In the genomic region with DNA sequence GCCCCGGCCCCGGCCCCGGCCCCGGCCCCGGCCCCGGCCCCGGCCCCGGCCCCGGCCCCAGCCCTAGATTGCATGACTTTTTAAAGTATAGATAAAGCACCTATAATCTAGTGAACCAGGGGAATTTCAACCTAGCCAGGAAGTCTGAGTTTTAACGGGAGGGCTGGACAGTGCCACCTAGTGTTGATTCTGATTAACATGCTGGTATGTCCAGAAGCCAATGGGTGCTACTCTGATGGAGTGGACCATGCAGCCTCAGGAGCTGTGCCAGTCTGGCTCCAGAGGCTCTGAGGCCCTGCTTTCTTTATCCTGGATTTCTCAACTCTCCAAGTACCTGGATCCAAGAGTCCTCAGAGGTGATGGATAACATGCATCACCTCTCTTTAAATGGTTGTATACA, we compare ENCODE assay signal across 11 mouse cellular contexts. TPM values are rescaled to one million over a fixed set of nuclear protein-coding genes. Genes with fewer than 3 reads are reported as not detected.
DNase-seq lines count a peak whose midpoint lies in the region; ATAC-seq and TF ChIP-seq lines count a peak whose summit lies in the region.
"Had no signal": no experiment of that assay in that cellular context is flagged by ENCODE, and none has a peak within 500 bp of the region (broad histone marks: within the 10 kb centered on the region; RNA-seq: fewer than 3 reads in every experiment).

No protein-coding gene starts in this region.

- no peak overlapping the region for H3K4me3 ChIP-seq in kidney, postnatal 0 days (replicated peaks; ENCODE audit: low read depth, low read length)
- H3K4me3 ChIP-seq in kidney, embryonic 15.5 days (replicated peaks) = no peak overlapping the region
- H3K4me3 ChIP-seq: limb, embryonic 15.5 days; stomach, embryonic 15.5 days had no signal

- H3K9me3 ChIP-seq in kidney, postnatal 0 days (replicated peaks; ENCODE audit: low read length) = no peaks in the 10 kb centered on the region
- H3K9me3 ChIP-seq in kidney, embryonic 15.5 days (replicated peaks) = no peaks in the 10 kb centered on the region
- H3K9me3 ChIP-seq: limb, embryonic 15.5 days; stomach, embryonic 15.5 days had no signal

- ATAC-seq in kidney, postnatal 0 days (replicated peaks; ENCODE audit: low FRiP score, low read depth) = no peak
- ATAC-seq in kidney, embryonic 15.5 days (replicated peaks; ENCODE audit: low FRiP score) = no peak

- 58% methylated on average over 10 of the region's 10 CpGs for WGBS in kidney, postnatal 0 days
- 50% methylated on average over 10 of the region's 10 CpGs for WGBS in kidney, embryonic 15.5 days

- no peak overlapping the region for H3K4me2 ChIP-seq in kidney, postnatal 0 days (ENCODE audit: low read length)
- H3K4me2 ChIP-seq in kidney, embryonic 15.5 days = no peak overlapping the region
- H3K4me2 ChIP-seq: limb, embryonic 15.5 days; stomach, embryonic 15.5 days had no signal

- no peaks in the 10 kb centered on the region for H3K27me3 ChIP-seq in kidney, postnatal 0 days (ENCODE audit: insufficient read depth, low read length)
- peaks cover 9% of the 10 kb centered on the region; the same call in 1 of the 2 replicates for H3K27me3 ChIP-seq in kidney, embryonic 15.5 days
- H3K27me3 ChIP-seq in splenic B cell, adult 2 months (ENCODE audit: control insufficient read depth, insufficient read depth, low read length, poor library complexity, severe bottlenecking) = no peaks in the 10 kb centered on the region
- H3K27me3 ChIP-seq: stomach, embryonic 15.5 days had no signal

- peak; percentile 10 for DNase-seq in adrenal gland, adult 2 months
- no peak for DNase-seq in adrenal gland, postnatal 25 days
- peak; percentile 75 for DNase-seq in kidney, postnatal 0 days (ENCODE audit: low spot score)
- DNase-seq in MN1 (ENCODE audit: low spot score) = peak; percentile 7
- peak; percentile 53 for DNase-seq in kidney, postnatal 10 days
- peak; percentile 51 for DNase-seq in splenic B cell, adult 2 months (ENCODE audit: low read depth, low spot score)
- DNase-seq in urinary bladder, postnatal 36 days (ENCODE audit: low spot score in 2 of 2) = no peak

- no peaks in the 10 kb centered on the region for H3K4me1 ChIP-seq in kidney, postnatal 0 days (replicated peaks; ENCODE audit: insufficient read depth, low read length)
- no peaks in the 10 kb centered on the region for H3K4me1 ChIP-seq in kidney, embryonic 15.5 days
- H3K4me1 ChIP-seq: limb, embryonic 15.5 days; stomach, embryonic 15.5 days had no signal

- no peak overlapping the region for H3K9ac ChIP-seq in kidney, postnatal 0 days (ENCODE audit: low read depth, low read length)
- no peak overlapping the region for H3K9ac ChIP-seq in kidney, embryonic 15.5 days
- H3K9ac ChIP-seq: limb, embryonic 15.5 days; stomach, embryonic 15.5 days had no signal

- H3K27ac ChIP-seq in kidney, postnatal 0 days = no peak overlapping the region
- no peak overlapping the region for H3K27ac ChIP-seq in kidney, embryonic 15.5 days
- H3K27ac ChIP-seq: limb, embryonic 15.5 days; stomach, embryonic 15.5 days had no signal

- no peaks in the 10 kb centered on the region for H3K36me3 ChIP-seq in kidney, postnatal 0 days (ENCODE audit: insufficient read depth, low read length)
- H3K36me3 ChIP-seq in kidney, embryonic 15.5 days = no peaks in the 10 kb centered on the region
- no peaks in the 10 kb centered on the region for H3K36me3 ChIP-seq in splenic B cell, adult 2 months (ENCODE audit: control insufficient read depth, insufficient read depth, low read length, poor library complexity, severe bottlenecking)
- H3K36me3 ChIP-seq: limb, embryonic 15.5 days; stomach, embryonic 15.5 days had no signal

- TF ChIP-seq CTCF in kidney, postnatal 0 days (IDR thresholded peaks at IDR 0.05; ENCODE audit: low read depth) = peak; percentile 71

RNA-seq across cellular contexts. Expression of gene Umodl1, which starts 35.8 kb away (rescaled TPM):
- total RNA-seq in adrenal gland, adult 2 months (2021) = 1 to 10 TPM in 1 of 2 experiments, not detected in 1; 2.7 TPM
- polyA plus RNA-seq in adrenal gland, adult 2 months (2012; rRNA removed) = 0.07 and 0.37 TPM in 2 replicates
- 1.1 and 1.2 TPM in 2 replicates for total RNA-seq in adrenal gland, postnatal 25 days (2021)
- polyA plus RNA-seq in kidney, postnatal 0 days (2015; fragmentation: Nextera tagmentation; extraction: Ambion mirVana) = 0.09 and 0.17 TPM in 2 replicates
- 0.03 and 0.08 TPM in 2 replicates for polyA plus RNA-seq in kidney, embryonic 15.5 days (2015; fragmentation: Nextera tagmentation; extraction: Ambion mirVana)
- polyA plus RNA-seq: C2C12; limb, embryonic 15.5 days; stomach, embryonic 15.5 days had no signal

Comparison
In these comparisons a context has a peak if more than half of its experiments do, and no peak if none do; other contexts are left out.
1. DNase-seq: peak in adrenal gland, adult 2 months (single experiment), kidney, postnatal 0 days (single experiment), MN1 (single experiment), kidney, postnatal 10 days (single experiment) and splenic B cell, adult 2 months (single experiment); none in adrenal gland, postnatal 25 days (single experiment) and urinary bladder, postnatal 36 days (0 of 2).